Mouse (Mus musculus): Measurements from ENCODE around the gene Cacna2d3. TPM values are rescaled to one million over a fixed set of nuclear protein-coding genes. Genes with fewer than 3 reads are reported as not detected.

Cacna2d3 gene
- polyA plus RNA-seq, 1 experiment from 2014 or later = 36.5 TPM

DNA sequence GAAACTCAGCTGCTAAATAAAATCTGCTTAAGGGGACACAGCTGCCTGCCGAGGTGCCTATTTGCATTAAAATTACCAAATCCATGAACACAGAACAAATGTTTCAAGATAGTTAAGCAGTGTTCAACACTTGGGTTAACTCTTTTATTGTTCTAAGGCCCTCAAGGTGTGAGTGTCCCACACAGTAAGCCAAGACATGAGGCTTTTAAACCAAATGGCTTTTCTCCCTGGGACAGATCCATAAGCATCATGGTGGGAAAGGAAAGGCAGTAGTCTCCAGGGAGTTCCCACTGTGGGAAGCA, 516.7 kb downstream of the Cacna2d3 start:
- no peak; the same call in 1 of the 2 replicates for ATAC-seq (ENCODE audit: low FRiP score)
- Histone ChIP-seq H3K36me3 (no peaks in the 10 kb centered on the region), H3K4me3 (no peak overlapping the region), H3K27ac (no peak overlapping the region), H3K4me2 (replicated peaks) (no peak overlapping the region), H3K4me1 (peaks cover 3% of the 10 kb centered on the region; the same call in 1 of the 2 replicates), H3K9me3 (replicated peaks) (no peaks in the 10 kb centered on the region), H3K9ac (no peak overlapping the region), H3K27me3 (no peaks in the 10 kb centered on the region)
- whole genome bisulfite sequencing = 46% methylated on average over 1 of the region's 1 CpGs

DNA sequence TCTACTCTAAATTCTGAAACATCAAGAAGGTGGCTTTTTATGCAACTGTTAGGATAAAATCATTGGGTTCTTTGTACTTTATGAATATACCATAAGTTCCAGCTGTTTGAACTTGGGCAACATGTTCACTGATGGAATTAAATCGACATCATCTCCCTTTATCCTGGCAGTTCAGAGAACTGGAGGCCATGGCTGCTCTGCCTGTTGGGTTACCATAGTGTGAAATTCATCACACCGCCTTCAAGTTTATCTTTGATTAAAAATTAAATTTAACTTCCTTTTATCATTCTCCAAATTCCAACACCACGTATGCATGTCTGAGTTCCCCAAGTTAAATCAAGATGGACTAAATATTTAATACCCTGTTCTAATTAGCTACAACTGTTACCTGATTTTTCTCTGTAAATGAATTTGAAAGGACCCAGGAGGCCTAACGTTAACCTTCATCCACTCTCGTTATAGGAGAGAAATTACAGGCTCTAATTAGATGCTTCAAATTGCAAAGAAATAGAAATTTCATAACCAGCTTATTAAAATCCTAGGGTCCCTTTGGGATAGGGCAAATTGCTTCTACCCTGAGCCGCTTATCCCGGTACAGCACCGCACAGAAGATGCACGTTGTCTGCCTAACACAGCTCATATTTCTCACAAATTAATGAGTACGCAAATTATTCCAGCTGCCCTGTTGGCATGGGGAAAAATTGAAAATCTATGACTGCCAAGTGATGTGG, 517.3 kb downstream of the Cacna2d3 start:
- ATAC-seq (ENCODE audit: low FRiP score) = peak; percentile 89
- Histone ChIP-seq H3K4me2 (replicated peaks) (no peak overlapping the region), H3K27ac (no peak overlapping the region), H3K36me3 (no peaks in the 10 kb centered on the region), H3K9me3 (replicated peaks) (no peaks in the 10 kb centered on the region), H3K4me3 (no peak overlapping the region), H3K4me1 (peaks cover 3% of the 10 kb centered on the region; the same call in 1 of the 2 replicates), H3K9ac (no peak overlapping the region), H3K27me3 (no peaks in the 10 kb centered on the region)
- 64% methylated on average over 10 of the region's 10 CpGs for WGBS

DNA sequence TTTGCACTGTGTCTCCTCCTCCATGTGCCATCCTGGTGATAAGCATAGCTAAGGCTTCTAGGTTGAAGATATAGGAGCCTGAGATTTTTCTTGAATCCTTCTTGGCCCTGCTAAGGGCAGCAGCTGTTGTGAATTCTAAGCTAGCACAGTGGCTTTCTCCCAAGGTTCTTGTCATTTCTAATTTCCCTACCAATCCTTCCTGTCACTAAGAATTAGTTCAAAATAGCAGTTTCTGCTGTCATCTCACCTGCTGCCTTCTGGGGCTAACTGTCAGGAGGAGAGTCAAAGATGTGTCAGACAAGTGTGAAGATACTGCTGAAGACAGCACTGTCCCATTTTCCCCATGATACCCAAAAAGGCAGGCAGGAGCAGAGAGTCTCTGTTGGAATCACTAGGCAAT, 525.5 kb downstream of the Cacna2d3 start:
- Histone ChIP-seq H3K9me3 (replicated peaks) (no peaks in the 10 kb centered on the region), H3K36me3 (no peaks in the 10 kb centered on the region), H3K27me3 (no peaks in the 10 kb centered on the region), H3K27ac (no peak overlapping the region), H3K4me1 (no peaks in the 10 kb centered on the region), H3K4me2 (replicated peaks) (no peak overlapping the region), H3K4me3 (no peak overlapping the region), H3K9ac (no peak overlapping the region)
- no peak for ATAC-seq (ENCODE audit: low FRiP score)

DNA sequence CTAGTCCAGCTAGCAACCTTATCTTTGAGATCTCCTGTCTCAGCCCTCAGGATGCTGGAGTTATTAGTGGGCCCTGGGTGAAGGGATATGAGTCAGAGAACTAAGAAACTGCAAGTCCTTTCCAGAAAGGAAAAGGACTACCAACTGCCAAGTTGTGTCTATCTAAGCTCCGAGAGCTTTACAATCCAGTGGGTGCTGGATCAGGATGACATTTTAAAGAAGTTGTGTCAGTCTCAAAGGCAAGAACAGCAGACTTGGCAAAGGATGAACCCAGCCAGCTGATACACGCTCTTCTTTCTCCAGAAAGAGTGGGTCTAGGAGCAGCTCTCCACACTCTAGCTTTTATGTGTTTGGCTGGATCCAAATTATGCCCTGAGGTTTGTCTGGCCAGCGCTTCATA, 530.2 kb downstream of the Cacna2d3 start:
- Histone ChIP-seq H3K27ac (no peak overlapping the region), H3K9me3 (replicated peaks) (no peaks in the 10 kb centered on the region), H3K4me1 (no peaks in the 10 kb centered on the region), H3K36me3 (no peaks in the 10 kb centered on the region), H3K4me3 (no peak overlapping the region), H3K27me3 (no peaks in the 10 kb centered on the region), H3K4me2 (replicated peaks) (no peak overlapping the region), H3K9ac (no peak overlapping the region)
- 98% methylated on average over 3 of the region's 3 CpGs for WGBS
- no peak for ATAC-seq (ENCODE audit: low FRiP score)

DNA sequence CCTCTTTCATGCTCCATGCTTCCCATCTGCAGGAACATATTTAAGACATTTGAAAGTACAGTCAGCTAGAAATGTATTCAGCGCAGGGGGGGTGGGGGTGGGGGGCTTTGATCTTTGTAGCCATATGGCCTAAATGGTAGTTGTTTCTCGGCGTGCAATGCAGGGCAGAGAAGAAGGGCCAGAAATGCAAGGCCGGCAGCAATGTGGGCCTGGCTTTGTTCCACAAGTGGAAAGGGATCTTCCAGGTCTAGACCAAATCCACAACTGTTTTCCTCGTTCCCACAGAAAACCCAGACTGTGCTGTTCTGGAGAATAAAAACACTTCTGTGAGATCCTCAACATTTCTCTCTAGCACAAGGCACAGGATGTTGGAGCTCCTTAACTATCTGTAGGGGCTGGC, 537.9 kb downstream of the Cacna2d3 start:
- no peak for ATAC-seq (ENCODE audit: low FRiP score)
- Histone ChIP-seq H3K36me3 (no peaks in the 10 kb centered on the region), H3K9ac (no peak overlapping the region), H3K4me1 (peaks cover 9% of the 10 kb centered on the region), H3K9me3 (replicated peaks) (no peaks in the 10 kb centered on the region), H3K4me3 (no peak overlapping the region), H3K27ac (no peak overlapping the region), H3K4me2 (replicated peaks) (no peak overlapping the region), H3K27me3 (no peaks in the 10 kb centered on the region)
- 77% methylated on average over 5 of the region's 5 CpGs for WGBS

DNA sequence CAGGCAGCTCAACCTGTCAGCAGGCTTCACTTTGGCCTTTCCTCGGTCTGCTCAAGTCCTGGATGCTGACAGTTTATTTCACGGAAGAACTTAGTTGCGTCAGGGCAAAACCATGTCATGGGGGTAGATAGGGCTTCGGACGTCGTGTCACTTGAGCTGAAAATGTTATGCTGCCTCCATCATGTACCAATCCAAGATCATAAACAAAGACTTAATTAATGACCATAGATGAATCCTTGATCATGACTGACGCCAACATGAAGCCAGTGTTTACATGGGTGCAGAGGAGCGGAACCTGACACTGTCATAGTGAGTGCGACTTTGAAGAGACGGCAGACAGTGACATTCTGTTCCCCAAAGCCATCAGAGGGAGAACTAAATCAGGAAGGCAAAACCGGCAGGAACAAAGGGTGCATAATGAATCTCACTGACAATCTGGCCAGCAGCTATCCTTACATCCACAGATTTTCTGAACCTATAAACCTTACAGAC, 542.2 kb downstream of the Cacna2d3 start:
- WGBS = 14% methylated on average over 11 of the region's 11 CpGs
- Histone ChIP-seq H3K27me3 (no peaks in the 10 kb centered on the region), H3K9me3 (replicated peaks) (no peaks in the 10 kb centered on the region), H3K4me2 (replicated peaks) (peak overlapping the region; percentile 26), H3K4me3 (no peak overlapping the region), H3K36me3 (no peaks in the 10 kb centered on the region), H3K4me1 (peaks cover 13% of the 10 kb centered on the region), H3K27ac (peak overlapping the region; percentile 68), H3K9ac (no peak overlapping the region)
- ATAC-seq (ENCODE audit: low FRiP score) = peak; percentile 22

DNA sequence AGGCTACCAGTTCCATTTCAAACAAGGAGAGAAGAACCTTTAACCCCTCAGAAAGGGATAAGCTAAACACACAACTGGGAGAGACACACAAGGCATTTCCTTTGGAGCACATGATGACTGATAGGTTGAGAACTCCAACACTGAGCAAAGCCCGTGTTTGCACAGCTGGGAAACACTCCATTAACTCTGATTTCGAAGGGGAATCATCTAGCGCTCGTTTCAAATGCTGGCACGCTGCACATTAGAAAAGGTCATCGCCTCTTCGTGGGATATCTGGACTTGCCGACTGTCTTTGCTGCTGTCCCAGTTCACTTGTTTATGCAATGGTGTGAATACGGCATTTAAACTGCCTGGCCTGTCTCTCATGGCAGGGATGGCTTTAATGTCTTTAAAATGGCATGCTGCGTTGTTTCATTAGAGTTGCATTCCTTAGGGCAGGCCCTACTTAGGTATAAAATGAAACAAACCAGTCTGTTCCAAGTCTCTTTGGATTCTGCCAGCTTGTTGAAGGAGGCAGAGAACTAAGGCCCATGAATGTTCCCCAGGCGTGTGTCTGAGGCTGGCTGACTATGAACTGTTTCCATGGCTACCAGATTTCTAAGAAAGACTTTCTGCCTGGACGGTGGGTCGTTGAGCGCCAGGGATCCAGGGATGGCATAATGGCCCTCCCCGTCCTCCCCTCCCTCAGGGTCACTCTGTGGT, 542.8 kb downstream of the Cacna2d3 start:
- WGBS = 10% methylated on average over 15 of the region's 15 CpGs
- H3K4me2 ChIP-seq (replicated peaks) = peak overlapping the region; percentile 26
- no peak overlapping the region for H3K9ac ChIP-seq

DNA sequence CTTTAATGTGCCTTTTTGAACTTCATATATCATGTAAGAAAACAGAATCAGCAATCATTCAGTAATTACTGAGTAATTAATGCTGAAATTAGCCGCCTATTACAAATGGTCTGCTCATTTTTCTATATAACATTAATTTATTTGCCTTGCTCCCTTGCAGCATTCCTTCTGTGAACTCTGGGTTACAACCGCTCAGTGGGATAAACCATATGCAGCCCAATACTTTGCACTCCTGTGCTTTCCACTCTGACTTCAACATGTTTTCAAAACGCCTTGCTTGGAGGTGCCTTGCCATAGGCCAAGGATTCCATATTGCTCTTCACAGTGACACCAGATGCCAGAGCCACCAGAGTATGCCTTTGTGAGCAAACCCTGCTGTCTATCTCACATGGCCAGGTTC, 546.9 kb downstream of the Cacna2d3 start:
- Histone ChIP-seq H3K9ac (no peak overlapping the region), H3K4me3 (no peak overlapping the region), H3K27me3 (no peaks in the 10 kb centered on the region), H3K4me1 (peaks cover 13% of the 10 kb centered on the region), H3K9me3 (replicated peaks) (no peaks in the 10 kb centered on the region), H3K27ac (no peak overlapping the region), H3K4me2 (replicated peaks) (no peak overlapping the region), H3K36me3 (no peaks in the 10 kb centered on the region)
- no peak for ATAC-seq (ENCODE audit: low FRiP score)
- 76% methylated on average over 3 of the region's 3 CpGs for WGBS

More for the DNA sequence above, 542.8 kb downstream of the Cacna2d3 start:
- Histone ChIP-seq H3K36me3 (no peaks in the 10 kb centered on the region), H3K4me1 (peaks cover 13% of the 10 kb centered on the region), H3K27me3 (no peaks in the 10 kb centered on the region), H3K4me3 (no peak overlapping the region), H3K9me3 (replicated peaks) (no peaks in the 10 kb centered on the region), H3K27ac (peak overlapping the region; percentile 68)
- peak; percentile 77 for ATAC-seq (ENCODE audit: low FRiP score)

DNA sequence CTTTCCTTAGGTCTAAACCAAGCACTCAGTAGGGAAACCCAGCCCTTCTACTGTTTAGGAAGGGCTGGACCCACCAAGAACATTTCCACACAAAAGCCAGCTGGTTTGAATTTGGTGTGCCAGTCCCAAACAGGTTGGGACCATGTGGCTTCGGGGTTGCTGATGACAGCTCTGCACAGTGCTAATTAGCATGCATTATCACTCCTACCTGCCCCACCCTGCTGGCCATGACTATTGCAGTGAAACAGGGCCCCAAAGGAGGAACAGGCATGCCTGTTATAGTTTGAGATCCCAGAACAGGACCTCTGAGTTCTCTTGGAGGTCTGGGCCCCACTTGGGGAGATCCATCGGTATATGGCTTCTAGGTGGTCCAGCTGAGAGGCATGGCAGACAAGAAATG, 549.5 kb downstream of the Cacna2d3 start:
- H3K4me1 ChIP-seq = no peaks in the 10 kb centered on the region
- no peaks in the 10 kb centered on the region for H3K9me3 ChIP-seq (replicated peaks)
- H3K4me3 ChIP-seq = no peak overlapping the region
- no peaks in the 10 kb centered on the region for H3K36me3 ChIP-seq
- no peak overlapping the region for H3K27ac ChIP-seq
- ATAC-seq (ENCODE audit: low FRiP score) = no peak
- WGBS = 89% methylated on average over 2 of the region's 2 CpGs
- H3K27me3 ChIP-seq = no peaks in the 10 kb centered on the region
- H3K4me2 ChIP-seq (replicated peaks) = no peak overlapping the region
- no peak overlapping the region for H3K9ac ChIP-seq

DNA sequence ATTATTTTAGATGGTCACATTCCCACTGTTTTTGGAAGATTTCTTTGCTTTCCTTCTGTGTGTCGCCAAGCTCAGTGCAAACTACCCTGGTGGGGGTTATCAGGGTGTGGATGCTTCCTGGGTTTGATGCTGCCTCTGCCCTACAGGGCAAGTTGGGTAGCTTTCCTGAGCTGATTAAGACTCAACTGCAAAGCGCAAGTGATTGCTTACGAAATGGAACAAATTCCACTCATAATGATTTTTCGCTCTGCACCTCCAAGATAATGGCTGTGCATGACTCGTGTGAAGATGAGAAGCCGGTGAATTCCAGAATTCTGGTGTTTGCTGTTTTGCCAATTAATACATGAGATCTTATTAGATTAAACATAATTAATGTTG, 557.0 kb downstream of the Cacna2d3 start:
- H3K36me3 ChIP-seq = no peaks in the 10 kb centered on the region
- no peak overlapping the region for H3K9ac ChIP-seq
- H3K27ac ChIP-seq = no peak overlapping the region

DNA sequence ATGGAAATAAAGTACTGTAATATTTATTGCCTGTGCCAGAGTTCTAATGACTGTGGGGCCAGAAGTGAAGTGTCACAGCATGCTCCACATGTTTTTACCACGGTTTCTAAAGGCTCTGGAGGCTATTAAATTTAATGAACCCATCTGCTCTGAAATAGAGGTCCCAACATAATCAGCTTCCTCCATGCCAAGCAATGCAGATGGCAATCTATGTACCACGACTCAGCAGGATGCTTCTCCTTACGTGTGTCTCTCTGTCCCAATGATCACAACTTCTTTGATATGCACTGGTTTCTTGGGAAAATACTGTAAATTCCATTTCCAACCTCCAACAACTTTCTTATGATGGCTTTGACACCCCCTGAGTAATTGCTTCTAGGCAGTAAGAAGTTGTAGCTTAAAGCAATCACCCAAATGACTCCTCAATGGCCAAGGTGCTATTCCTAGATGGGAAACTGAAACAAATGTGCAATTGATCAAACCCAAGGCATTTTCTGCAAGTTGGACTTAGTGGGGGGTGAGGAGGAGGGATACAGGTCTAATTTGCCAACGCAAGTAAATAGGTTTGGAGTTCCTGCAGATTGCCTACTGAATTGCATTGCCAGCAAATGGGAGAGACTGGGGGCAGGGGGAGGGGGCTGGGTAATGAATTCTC, 557.5 kb downstream of the Cacna2d3 start:
- Histone ChIP-seq H3K4me2 (replicated peaks) (no peak overlapping the region), H3K4me3 (no peak overlapping the region), H3K36me3 (no peaks in the 10 kb centered on the region), H3K9ac (no peak overlapping the region), H3K27ac (no peak overlapping the region), H3K27me3 (no peaks in the 10 kb centered on the region), H3K9me3 (replicated peaks) (no peaks in the 10 kb centered on the region), H3K4me1 (0 out of 2 replicates have a peak, but pooled peaks cover 5% of the 10 kb centered on the region)
- 56% methylated on average over 4 of the region's 4 CpGs for WGBS
- ATAC-seq (ENCODE audit: low FRiP score) = no peak

More for the DNA sequence above, 557.0 kb downstream of the Cacna2d3 start:
- no peak overlapping the region for H3K4me2 ChIP-seq (replicated peaks)
- H3K9me3 ChIP-seq (replicated peaks) = no peaks in the 10 kb centered on the region
- H3K27me3 ChIP-seq = no peaks in the 10 kb centered on the region
- no peak for ATAC-seq (ENCODE audit: low FRiP score)
- 0 out of 2 replicates have a peak, but pooled peaks cover 5% of the 10 kb centered on the region for H3K4me1 ChIP-seq
- 80% methylated on average over 6 of the region's 6 CpGs for WGBS
- no peak overlapping the region for H3K4me3 ChIP-seq

DNA sequence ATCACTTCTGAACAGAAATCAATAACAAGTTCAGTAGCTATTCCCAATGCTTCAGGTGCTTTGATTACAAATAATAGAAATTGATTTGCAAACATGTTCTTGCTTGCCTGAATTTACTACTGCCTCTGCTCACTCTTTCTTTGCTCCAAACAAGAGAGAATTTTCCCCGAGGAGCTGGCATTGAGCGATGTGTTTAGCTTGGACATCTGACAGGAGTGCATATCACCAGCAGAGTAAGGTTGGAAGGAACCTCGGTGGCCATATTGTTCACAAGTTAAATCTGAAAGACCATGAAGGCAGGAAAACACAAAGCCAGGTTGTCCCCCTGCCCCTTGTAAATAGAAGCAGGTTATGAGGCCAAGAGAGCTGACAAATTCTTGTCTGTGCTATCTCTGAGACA, 561.9 kb downstream of the Cacna2d3 start:
- no peak for ATAC-seq (ENCODE audit: low FRiP score)
- Histone ChIP-seq H3K27ac (no peak overlapping the region), H3K9ac (no peak overlapping the region), H3K4me1 (0 out of 2 replicates have a peak, but pooled peaks cover 5% of the 10 kb centered on the region), H3K4me2 (replicated peaks) (no peak overlapping the region), H3K9me3 (replicated peaks) (no peaks in the 10 kb centered on the region), H3K27me3 (no peaks in the 10 kb centered on the region), H3K36me3 (no peaks in the 10 kb centered on the region), H3K4me3 (no peak overlapping the region)
- 91% methylated on average over 3 of the region's 3 CpGs for WGBS

Measured in hindbrain, embryonic 12.5 days (tissue).